Mouse (Mus musculus) kidney, postnatal 0 days (tissue): Measurements from ENCODE around the gene Edn2. TPM values are rescaled to one million over a fixed set of nuclear protein-coding genes. Genes with fewer than 3 reads are reported as not detected.

ENCODE experiments used
- ATAC-seq: fragments of 200-750 bp; cut with Nextera tagmentation; replicated peaks from 2 replicates; pipeline ENCODE4 v1.8.0; 2017; ENCODE audit warnings: low read depth, moderate number of reproducible peaks, moderate TSS enrichment, moderate library complexity; ENCODE audit not compliant: low FRiP score
- DNase-seq: peaks from one replicate; pipeline ENCODE4 v3.0.0-alpha.2; 2016; ENCODE audit warnings: low spot score
- H3K27ac ChIP-seq: fragments of 300-500 bp; sonication (generic); 2 replicates; pipeline ENCODE4 v1.5.1; 2014; ENCODE audit warnings: mild to moderate bottlenecking
- H3K27me3 ChIP-seq: fragments of 300-500 bp; sonication (generic); 2 replicates; pipeline ENCODE4 v1.6.1; 2014; ENCODE audit warnings: low read length, mixed read lengths; ENCODE audit not compliant: insufficient read depth
- H3K36me3 ChIP-seq: fragments of 300-500 bp; sonication (generic); 2 replicates; pipeline ENCODE4 v1.6.1; 2014; ENCODE audit warnings: low read length, mixed read lengths; ENCODE audit not compliant: insufficient read depth
- H3K4me1 ChIP-seq: fragments of 300-500 bp; sonication (generic); replicated peaks from 2 replicates; pipeline ENCODE4 v1.6.1; 2014; ENCODE audit warnings: antibody characterized with exemption, low read length, mixed read lengths; ENCODE audit not compliant: insufficient read depth
- H3K4me2 ChIP-seq: fragments of 300-500 bp; sonication (generic); 2 replicates; pipeline ENCODE4 v1.6.1; 2014; ENCODE audit warnings: mild to moderate bottlenecking, low read length, moderate library complexity, mixed read lengths
- H3K4me3 ChIP-seq: fragments of 300-500 bp; sonication (generic); replicated peaks from 2 replicates; pipeline ENCODE4 v1.5.1; 2014; ENCODE audit warnings: low read depth, low read length
- H3K9ac ChIP-seq: fragments of 300-500 bp; sonication (generic); 2 replicates; pipeline ENCODE4 v1.6.1; 2014; ENCODE audit warnings: low read depth, low read length
- H3K9me3 ChIP-seq: fragments of 300-500 bp; sonication (generic); replicated peaks from 2 replicates; pipeline ENCODE4 v1.6.1; 2016; ENCODE audit warnings: low read length, inconsistent platforms, mixed read lengths
- CTCF ChIP-seq: IDR thresholded peaks from 2 replicates; pipeline ENCODE4 v1.5.1; 2016; ENCODE audit warnings: antibody characterized with exemption, low read depth, mild to moderate bottlenecking, moderate library complexity
- WGBS: fragments of 180-500 bp; shearing (Covaris S2); extraction: QIAGEN DNeasy Blood & Tissue Kit; methylation state at CpG from one replicate; pipeline ENCODE4 v1.1.7; 2014; 5-methylcytosine and 5-hydroxymethylcytosine counted together
- polyA plus RNA-seq: library from polyadenylated mRNA; unstranded; fragments of >200 nt; fragmentation: Nextera tagmentation; extraction: Ambion mirVana; gene quantifications from 2 replicates; pipeline ENCODE4 v1.2.1, GENCODE M21; 2015

Edn2 gene
- polyA plus RNA-seq, 1 experiment from 2014 or later: not detected

GRCm38 (mm10) chr4:120167778-120168177 lies 6.8 kb downstream of the Edn2 start:
- H3K4me1 ChIP-seq: no peaks in the 10 kb centered on the region
- WGBS: 77% methylated on average over 6 of the region's 6 CpGs
- H3K9ac ChIP-seq: no peak overlapping the region
- H3K4me2 ChIP-seq: no peak overlapping the region
- no peak for ATAC-seq
- no peaks in the 10 kb centered on the region for H3K27me3 ChIP-seq
- no peaks in the 10 kb centered on the region for H3K9me3 ChIP-seq
- no peak overlapping the region for H3K27ac ChIP-seq
- DNase-seq: no peak
- no peak overlapping the region for H3K4me3 ChIP-seq
- no peaks in the 10 kb centered on the region for H3K36me3 ChIP-seq
- TF ChIP-seq CTCF: no peak

- Histone ChIP-seq H3K27ac (no peak overlapping the region), H3K4me3 (no peak overlapping the region), H3K9me3 (no peaks in the 10 kb centered on the region), H3K4me2 (no peak overlapping the region), H3K9ac (no peak overlapping the region), H3K36me3 (no peaks in the 10 kb centered on the region), H3K4me1 (no peaks in the 10 kb centered on the region), H3K27me3 (no peaks in the 10 kb centered on the region)
- WGBS: 89% methylated on average over 4 of the region's 4 CpGs
- no peak for TF ChIP-seq CTCF
- ATAC-seq (no peak), DNase-seq (no peak)
Measured at GRCm38 (mm10) chr4:120168346-120168745, 7.3 kb downstream of the Edn2 start.

GRCm38 (mm10) chr4:120170387-120170936 lies 9.5 kb downstream of the Edn2 start:
- Histone ChIP-seq H3K27me3 (no peaks in the 10 kb centered on the region), H3K4me1 (no peaks in the 10 kb centered on the region), H3K36me3 (no peaks in the 10 kb centered on the region), H3K9ac (no peak overlapping the region), H3K4me3 (no peak overlapping the region), H3K27ac (no peak overlapping the region), H3K4me2 (no peak overlapping the region), H3K9me3 (no peaks in the 10 kb centered on the region)
- DNase-seq (no peak), ATAC-seq (no peak)
- WGBS: 37% methylated on average over 9 of the region's 9 CpGs
- no peak for TF ChIP-seq CTCF

GRCm38 (mm10) chr4:120172050-120172684 lies 11.2 kb downstream of the Edn2 start:
- Histone ChIP-seq H3K4me3 (no peak overlapping the region), H3K4me1 (no peaks in the 10 kb centered on the region), H3K9me3 (no peaks in the 10 kb centered on the region), H3K9ac (no peak overlapping the region), H3K27me3 (no peaks in the 10 kb centered on the region), H3K4me2 (no peak overlapping the region), H3K36me3 (no peaks in the 10 kb centered on the region), H3K27ac (no peak overlapping the region)
- ATAC-seq (no peak), DNase-seq (peak; percentile 11)
- TF ChIP-seq CTCF: no peak
- WGBS: 17% methylated on average over 7 of the region's 7 CpGs

GRCm38 (mm10) chr4:120179123-120179522 lies 18.1 kb downstream of the Edn2 start:
- Histone ChIP-seq H3K9me3 (no peaks in the 10 kb centered on the region), H3K9ac (no peak overlapping the region), H3K4me3 (no peak overlapping the region), H3K4me2 (no peak overlapping the region), H3K4me1 (no peaks in the 10 kb centered on the region), H3K27me3 (no peaks in the 10 kb centered on the region), H3K27ac (no peak overlapping the region), H3K36me3 (no peaks in the 10 kb centered on the region)
- 84% methylated on average over 4 of the region's 4 CpGs for WGBS
- ATAC-seq: no peak
- no peak for TF ChIP-seq CTCF
- no peak for DNase-seq

- DNase-seq (no peak), ATAC-seq (no peak)
- no peaks in the 10 kb centered on the region for H3K4me1 ChIP-seq
- no peaks in the 10 kb centered on the region for H3K9me3 ChIP-seq
- H3K9ac ChIP-seq: no peak overlapping the region
- no peak overlapping the region for H3K27ac ChIP-seq
- H3K4me2 ChIP-seq: no peak overlapping the region
- no peak overlapping the region for H3K4me3 ChIP-seq
- H3K36me3 ChIP-seq: no peaks in the 10 kb centered on the region
- no peak for TF ChIP-seq CTCF
- H3K27me3 ChIP-seq: no peaks in the 10 kb centered on the region
Measured at GRCm38 (mm10) chr4:120180535-120180934, 19.5 kb downstream of the Edn2 start.
